Mouse (Mus musculus): Measurements from ENCODE around the gene Cdkl1. TPM values are rescaled to one million over a fixed set of nuclear protein-coding genes. Genes with fewer than 3 reads are reported as not detected.

The Cdkl1 gene
- total and polyA plus RNA-seq, 3 experiments, result 2.0 to 11.2 (median 9.3) TPM

DNA sequence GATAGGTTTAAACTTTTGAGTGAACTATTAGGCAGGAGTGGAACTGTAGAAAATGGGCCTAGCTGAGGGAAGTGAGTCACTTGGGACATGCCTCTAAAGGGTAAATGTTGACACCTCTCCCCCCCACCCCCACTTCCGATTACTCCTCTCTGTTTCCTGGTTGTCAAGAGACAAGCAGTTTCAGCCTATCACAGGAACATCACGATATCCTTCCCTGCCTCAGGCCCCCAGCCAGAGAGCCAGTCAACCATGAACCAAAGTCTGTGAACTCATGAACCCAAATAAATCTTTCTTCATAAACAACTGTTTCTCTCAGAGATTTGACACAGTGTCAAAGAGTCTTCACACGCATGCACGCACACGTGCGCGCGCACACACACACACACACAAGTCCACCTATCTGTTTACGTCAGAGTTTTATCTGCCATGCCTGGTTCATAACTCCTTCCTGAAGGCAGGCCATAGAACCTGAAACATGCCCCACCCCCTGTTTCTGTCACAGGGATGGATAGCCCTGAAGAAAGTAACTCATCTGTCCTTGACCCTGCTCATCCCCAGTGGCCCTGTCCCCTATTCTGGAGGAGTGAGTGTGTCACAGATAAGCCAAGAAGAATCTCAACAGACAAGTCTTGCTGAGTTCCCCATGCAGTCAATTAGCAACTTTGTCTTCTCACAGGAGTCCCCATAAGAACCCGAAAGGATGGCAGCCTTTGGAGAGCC, 24.7 kb downstream of the Cdkl1 start:
- H3K9ac ChIP-seq (ENCODE audit: low read depth, low read length), result no peak overlapping the region
- no peak overlapping the region for H3K4me3 ChIP-seq
- H3K36me3 ChIP-seq (ENCODE audit: control insufficient read depth, insufficient read depth, low read length), result no peaks in the 10 kb centered on the region
- no peak for DNase-seq
- no peaks in the 10 kb centered on the region for H3K79me2 ChIP-seq (replicated peaks; ENCODE audit: control insufficient read depth, insufficient read depth, low read length)
- peaks cover 2% of the 10 kb centered on the region for H3K4me1 ChIP-seq (ENCODE audit: control insufficient read depth, insufficient read depth, low read length)
- intact Hi-C loops (cut with DNase I), result no loop called here
- no peaks in the 10 kb centered on the region for H3K27me3 ChIP-seq (ENCODE audit: control insufficient read depth, insufficient read depth, low read length)
- no peak for TF ChIP-seq CTCF (IDR thresholded peaks at IDR 0.05)
- TF ChIP-seq EP300 (IDR thresholded peaks at IDR 0.05; ENCODE audit: insufficient read depth, low read depth, low read length), result no peak
- no peak for TF ChIP-seq POLR2A (IDR thresholded peaks at IDR 0.05; ENCODE audit: insufficient read depth, low read depth, low read length)
- H3K27ac ChIP-seq, result no peak overlapping the region
- WGBS, result 80% methylated on average over 10 of the region's 10 CpGs

DNA sequence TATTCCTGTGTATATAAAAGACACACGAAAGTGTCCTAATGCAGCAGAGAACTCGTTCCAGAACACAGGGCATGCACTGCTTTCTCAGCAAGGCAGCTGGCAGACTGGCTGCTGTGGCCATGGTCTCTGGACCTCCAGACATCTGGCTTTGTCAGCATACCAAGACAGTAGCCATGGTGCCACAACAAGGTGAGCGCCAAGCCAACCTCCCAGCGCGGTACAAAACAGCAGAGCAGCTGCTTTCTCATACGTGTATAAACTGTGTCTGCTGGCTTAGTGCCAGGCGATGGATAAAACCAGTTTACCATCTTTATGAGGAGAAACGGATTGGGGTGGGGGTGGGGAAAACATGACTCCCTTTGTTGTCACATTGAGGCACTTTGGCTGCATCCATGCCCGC, 25.5 kb downstream of the Cdkl1 start:
- H3K4me3 ChIP-seq, result no peak overlapping the region
- no peak for DNase-seq
- whole genome bisulfite sequencing, result 84% methylated on average over 9 of the region's 9 CpGs
- intact Hi-C loops (cut with DNase I), result no loop called here
- no peaks in the 10 kb centered on the region for H3K36me3 ChIP-seq (ENCODE audit: control insufficient read depth, insufficient read depth, low read length)
- H3K27me3 ChIP-seq (ENCODE audit: control insufficient read depth, insufficient read depth, low read length), result no peaks in the 10 kb centered on the region
- H3K9ac ChIP-seq (ENCODE audit: low read depth, low read length), result no peak overlapping the region
- H3K27ac ChIP-seq, result no peak overlapping the region
- TF ChIP-seq CTCF (IDR thresholded peaks at IDR 0.05) (no peak), EP300 (IDR thresholded peaks at IDR 0.05; ENCODE audit: insufficient read depth, low read depth, low read length) (no peak), POLR2A (IDR thresholded peaks at IDR 0.05; ENCODE audit: insufficient read depth, low read depth, low read length) (no peak)
- H3K4me1 ChIP-seq (ENCODE audit: control insufficient read depth, insufficient read depth, low read length), result peaks cover 2% of the 10 kb centered on the region
- no peaks in the 10 kb centered on the region for H3K79me2 ChIP-seq (replicated peaks; ENCODE audit: control insufficient read depth, insufficient read depth, low read length)

DNA sequence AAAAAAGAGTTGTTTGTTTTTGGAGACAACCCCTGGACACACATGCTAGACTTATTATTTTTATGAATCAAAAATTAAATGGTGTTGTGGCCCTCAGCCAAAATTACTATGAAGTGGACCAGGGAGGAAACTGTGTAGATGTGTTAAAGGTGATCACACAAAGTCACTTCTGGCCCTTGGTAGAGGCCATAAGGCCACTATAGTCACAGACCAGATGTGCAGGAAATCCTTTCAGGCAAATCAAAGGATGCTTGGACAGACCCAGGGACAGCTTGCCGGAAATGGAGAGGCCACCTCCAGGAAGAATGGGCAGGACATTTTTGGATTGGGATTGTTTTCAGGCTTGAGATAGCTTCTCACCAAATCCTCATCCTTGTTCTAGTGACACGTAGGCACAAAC, 29.5 kb downstream of the Cdkl1 start:
- WGBS, result 36% methylated on average over 2 of the region's 2 CpGs
- peak in 1 of 2 experiments; percentile 61 for DNase-seq
- H3K79me2 ChIP-seq (replicated peaks; ENCODE audit: control insufficient read depth, insufficient read depth, low read length), result no peaks in the 10 kb centered on the region
- H3K27ac ChIP-seq, result peak overlapping the region; percentile 59
- H3K27me3 ChIP-seq (ENCODE audit: control insufficient read depth, insufficient read depth, low read length), result no peaks in the 10 kb centered on the region
- no peak overlapping the region for H3K4me3 ChIP-seq
- H3K36me3 ChIP-seq (ENCODE audit: control insufficient read depth, insufficient read depth, low read length), result no peaks in the 10 kb centered on the region
- no peak overlapping the region for H3K9ac ChIP-seq (ENCODE audit: low read depth, low read length)
- peaks cover 3% of the 10 kb centered on the region for H3K4me1 ChIP-seq (ENCODE audit: control insufficient read depth, insufficient read depth, low read length)
- intact Hi-C loops (cut with DNase I), result no loop called here
- TF ChIP-seq POLR2A (IDR thresholded peaks at IDR 0.05; ENCODE audit: insufficient read depth, low read depth, low read length) (peak; percentile 28; the same call in 1 of the 2 replicates), CTCF (IDR thresholded peaks at IDR 0.05) (no peak), EP300 (IDR thresholded peaks at IDR 0.05; ENCODE audit: insufficient read depth, low read depth, low read length) (peak; percentile 95)

DNA sequence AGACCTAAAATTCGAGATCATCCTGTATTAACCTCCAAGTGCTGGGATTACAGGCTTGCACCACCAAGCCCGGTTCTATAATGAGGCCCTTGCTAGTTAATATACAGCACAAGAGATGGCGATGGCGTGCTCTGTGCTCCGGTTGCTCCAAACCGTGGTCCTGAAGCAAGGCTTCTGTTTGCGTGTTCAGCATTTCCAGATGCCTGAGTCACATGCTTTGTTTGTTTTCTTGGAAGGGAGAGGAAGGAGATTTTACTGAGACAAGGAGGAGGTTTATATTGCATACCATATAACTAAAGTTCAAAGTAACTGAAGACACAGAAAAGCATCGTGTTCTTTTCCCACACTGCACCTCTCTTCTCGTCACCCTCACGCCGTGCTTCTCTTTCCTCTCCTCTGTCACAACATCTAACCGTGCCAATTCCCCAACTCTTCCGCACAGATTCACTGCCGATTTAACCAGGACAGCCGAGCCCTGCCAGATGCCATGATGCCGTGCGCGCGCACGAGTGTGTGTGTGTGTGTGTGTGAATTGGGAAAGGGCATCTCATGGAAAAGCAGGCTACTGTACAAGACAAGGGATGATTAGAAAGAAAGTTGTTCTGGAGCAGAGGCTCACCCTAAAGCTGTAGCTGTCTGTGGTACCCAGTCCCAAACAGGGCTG, 30.2 kb downstream of the Cdkl1 start:
- no peak for DNase-seq
- no peaks in the 10 kb centered on the region for H3K36me3 ChIP-seq (ENCODE audit: control insufficient read depth, insufficient read depth, low read length)
- H3K27me3 ChIP-seq (ENCODE audit: control insufficient read depth, insufficient read depth, low read length), result no peaks in the 10 kb centered on the region
- intact Hi-C loops (cut with DNase I), result no loop called here
- no peak overlapping the region for H3K4me3 ChIP-seq
- peak overlapping the region; percentile 59 for H3K27ac ChIP-seq
- no peaks in the 10 kb centered on the region for H3K79me2 ChIP-seq (replicated peaks; ENCODE audit: control insufficient read depth, insufficient read depth, low read length)
- H3K4me1 ChIP-seq (ENCODE audit: control insufficient read depth, insufficient read depth, low read length), result peaks cover 3% of the 10 kb centered on the region
- no peak for TF ChIP-seq POLR2A (IDR thresholded peaks at IDR 0.05; ENCODE audit: insufficient read depth, low read depth, low read length)
- TF ChIP-seq CTCF (IDR thresholded peaks at IDR 0.05), result no peak
- TF ChIP-seq EP300 (IDR thresholded peaks at IDR 0.05; ENCODE audit: insufficient read depth, low read depth, low read length), result no peak
- 54% methylated on average over 20 of the region's 20 CpGs for WGBS
- H3K9ac ChIP-seq (ENCODE audit: low read depth, low read length), result 0 out of 2 replicates have a peak overlapping the region, but pooled peaks have one; percentile 8

DNA sequence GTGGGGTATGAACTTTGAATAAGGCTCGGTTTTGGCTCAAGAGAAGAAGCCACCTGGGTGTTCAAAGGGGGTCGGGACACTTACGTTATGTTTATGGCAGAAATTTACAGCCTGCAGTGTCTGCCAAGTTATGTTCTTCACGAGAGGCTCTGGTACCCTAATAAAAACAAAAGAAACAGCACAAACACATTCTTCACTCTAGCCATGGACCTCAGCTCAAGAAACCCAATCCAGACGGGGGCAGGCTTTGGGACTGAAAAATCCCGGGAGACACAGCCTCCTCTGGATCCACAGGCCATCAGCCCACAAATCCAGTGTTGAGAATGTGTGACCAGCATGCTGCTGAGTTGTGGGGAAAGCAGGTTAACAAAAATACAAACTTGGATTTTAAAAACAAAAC, 31.1 kb downstream of the Cdkl1 start:
- H3K27me3 ChIP-seq (ENCODE audit: control insufficient read depth, insufficient read depth, low read length), result no peaks in the 10 kb centered on the region
- WGBS, result 57% methylated on average over 6 of the region's 6 CpGs
- H3K79me2 ChIP-seq (replicated peaks; ENCODE audit: control insufficient read depth, insufficient read depth, low read length), result no peaks in the 10 kb centered on the region
- H3K27ac ChIP-seq, result no peak overlapping the region; the same call in none of the 2 replicates
- H3K9ac ChIP-seq (ENCODE audit: low read depth, low read length), result no peak overlapping the region
- H3K4me1 ChIP-seq (ENCODE audit: control insufficient read depth, insufficient read depth, low read length), result peaks cover 3% of the 10 kb centered on the region
- intact Hi-C loops (cut with DNase I), result no loop called here
- no peak overlapping the region for H3K4me3 ChIP-seq
- H3K36me3 ChIP-seq (ENCODE audit: control insufficient read depth, insufficient read depth, low read length), result no peaks in the 10 kb centered on the region
- no peak for DNase-seq
- TF ChIP-seq CTCF (IDR thresholded peaks at IDR 0.05), result no peak
- no peak for TF ChIP-seq EP300 (IDR thresholded peaks at IDR 0.05; ENCODE audit: insufficient read depth, low read depth, low read length)

Measured in heart, adult 2 months (tissue).